Mouse (Mus musculus): ENCODE measurements around the gene Frs3.
"Not testable (repeated sequence)": the region's sequence is repeated elsewhere in the genome, so short reads cannot be mapped to it uniquely, and the experiment has no call there.

The Frs3 gene

DNA sequence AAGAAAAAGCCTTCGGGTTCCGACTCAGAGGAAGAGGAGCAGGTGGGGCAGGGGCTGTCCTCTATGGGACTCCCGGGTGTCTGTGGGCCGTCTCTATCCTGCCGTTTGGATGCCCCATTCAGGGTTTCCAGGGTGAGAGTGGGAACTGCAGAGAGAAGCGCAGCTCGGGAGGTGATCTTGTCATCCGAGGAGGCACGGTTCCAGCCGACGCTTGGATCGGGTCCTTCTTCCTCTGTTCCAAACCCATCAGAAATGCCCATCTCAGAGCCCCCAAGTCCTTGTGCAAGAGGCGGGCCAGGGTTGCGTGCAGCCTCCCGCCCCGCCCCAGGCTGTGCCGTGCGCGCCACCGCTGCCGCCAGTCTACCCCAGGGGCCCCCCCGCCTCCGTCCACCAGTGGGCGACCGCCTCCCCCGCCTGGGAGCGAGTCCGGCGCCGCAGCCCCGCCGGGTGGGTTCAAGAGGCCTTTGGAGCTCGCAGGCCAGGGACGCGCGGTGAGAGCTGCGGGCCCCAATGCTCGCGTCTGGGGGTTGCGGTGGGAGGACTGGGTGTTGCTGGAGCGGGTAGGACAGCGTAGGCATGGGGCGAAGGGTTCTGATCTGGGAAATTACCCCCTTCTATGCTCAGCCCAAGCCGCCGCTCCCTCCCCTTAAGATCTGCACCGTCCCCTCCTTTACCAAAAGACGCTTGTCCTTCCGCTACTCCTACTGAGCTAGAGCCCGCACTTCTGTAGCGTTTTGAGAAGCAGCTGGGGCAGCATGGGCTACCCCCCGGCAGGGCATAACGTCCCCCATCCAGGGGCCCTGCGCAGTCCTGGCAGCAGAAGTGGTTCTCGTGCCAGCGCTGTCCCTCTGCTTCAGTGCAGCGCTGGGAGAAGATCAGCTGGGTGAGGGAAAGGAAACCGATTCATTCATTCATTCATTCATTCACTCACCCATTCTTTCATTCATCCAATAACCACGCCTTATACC, at the start of gene Frs3:
Gene Frs3 (plus strand): TSS at position 423 of the 968 bp plus-strand sequence.
- peak; percentile 82 for DNase-seq

DNA sequence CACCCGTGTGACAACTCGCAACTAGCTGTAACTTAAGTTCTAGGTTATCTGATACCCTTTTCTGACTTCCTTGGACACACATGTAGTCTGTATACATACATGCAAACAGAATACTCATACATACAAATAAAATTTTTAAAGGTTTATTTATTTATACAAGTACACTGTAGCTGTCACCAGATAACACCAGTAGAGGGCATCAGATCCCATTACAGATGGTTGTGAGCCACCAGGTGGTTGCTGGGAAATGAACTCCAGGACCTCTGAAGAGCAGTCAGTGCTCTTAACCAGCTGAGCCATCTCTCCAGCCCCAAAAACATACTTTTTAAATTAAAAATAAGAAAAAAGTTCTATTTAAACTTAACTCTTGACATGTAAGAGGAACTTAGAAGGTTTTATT, 45.8 kb upstream of the Frs3 start:
- DNase-seq, result no peak

DNA sequence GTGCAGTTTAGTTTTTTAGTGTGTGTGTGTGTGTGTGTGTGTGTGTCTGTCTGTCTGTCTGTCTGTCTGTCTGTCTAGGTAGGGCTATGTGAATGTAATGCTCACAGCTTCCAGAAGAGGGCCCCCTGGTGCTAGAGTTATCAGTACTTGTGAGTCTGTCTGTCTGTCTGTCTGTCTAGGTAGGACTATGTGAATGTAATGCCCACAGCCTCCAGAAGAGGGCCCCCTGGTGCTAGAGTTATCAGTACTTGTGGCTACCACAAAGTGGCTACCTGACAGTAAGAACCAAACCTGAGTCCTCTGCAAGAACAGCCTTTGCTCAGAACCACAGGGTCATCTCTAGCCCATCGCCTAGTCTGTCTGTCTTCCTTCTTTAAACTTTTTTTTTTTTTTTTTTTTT, 42.1 kb upstream of the Frs3 start:
- DNase-seq, result no peak

DNA sequence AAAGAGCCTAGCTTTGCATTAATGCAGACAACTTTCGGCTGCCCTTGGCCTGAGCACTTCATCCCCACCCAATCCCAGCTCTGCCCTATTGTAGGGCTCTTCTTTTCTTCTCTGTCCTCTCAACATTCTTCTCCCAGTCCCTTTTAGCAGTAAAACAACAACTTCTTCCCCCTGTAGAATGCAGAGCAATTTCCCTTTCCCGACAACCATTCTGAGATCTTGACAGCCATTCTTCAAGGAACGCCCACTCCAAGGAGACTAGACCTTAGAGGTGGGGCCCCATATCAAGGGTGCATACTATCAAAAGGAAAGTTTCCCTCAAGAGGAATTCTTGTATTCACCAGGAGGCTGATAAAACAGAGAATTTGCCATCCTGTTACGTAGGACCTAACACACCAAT, 39.9 kb upstream of the Frs3 start:
- no peak for DNase-seq

DNA sequence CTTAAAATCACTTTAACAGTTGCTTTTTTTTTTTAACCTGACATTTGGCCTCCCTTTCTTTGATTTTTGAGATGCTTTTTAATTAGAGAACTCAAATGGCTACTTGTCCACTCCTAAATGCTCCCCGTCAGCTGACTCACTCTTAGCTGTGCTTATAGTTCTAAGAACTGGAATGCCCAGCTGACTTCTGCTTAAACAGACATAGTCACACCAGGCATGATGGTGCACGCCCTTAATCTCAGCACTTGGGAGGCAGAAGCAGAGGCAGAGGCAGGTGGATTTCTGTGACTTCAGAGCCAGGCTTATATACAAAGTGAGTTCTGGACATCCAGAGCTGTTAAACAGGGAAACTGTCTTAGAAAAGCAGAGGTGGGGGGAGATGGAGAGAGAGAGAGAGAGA, 36.9 kb upstream of the Frs3 start:
- DNase-seq, result no peak

DNA sequence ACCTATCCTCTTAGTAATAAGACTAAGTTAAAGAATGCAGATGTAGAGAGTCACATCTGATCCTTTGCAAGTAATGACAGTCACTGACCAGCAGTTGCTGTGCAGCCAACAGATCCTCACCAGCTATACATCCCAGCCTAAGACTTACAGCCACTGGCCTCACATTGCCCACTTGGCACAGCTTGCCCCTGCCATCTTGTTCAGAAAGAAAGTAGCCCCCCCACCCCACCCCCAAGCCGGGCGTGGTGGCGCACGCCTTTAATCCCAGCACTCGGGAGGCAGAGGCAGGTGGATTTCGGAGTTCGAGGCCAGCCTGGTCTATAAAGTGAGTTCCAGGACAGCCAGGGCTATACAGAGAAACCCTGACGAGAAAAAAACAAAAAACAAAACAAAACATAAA, 34.5 kb upstream of the Frs3 start:
- not testable (repeated sequence) for DNase-seq

DNA sequence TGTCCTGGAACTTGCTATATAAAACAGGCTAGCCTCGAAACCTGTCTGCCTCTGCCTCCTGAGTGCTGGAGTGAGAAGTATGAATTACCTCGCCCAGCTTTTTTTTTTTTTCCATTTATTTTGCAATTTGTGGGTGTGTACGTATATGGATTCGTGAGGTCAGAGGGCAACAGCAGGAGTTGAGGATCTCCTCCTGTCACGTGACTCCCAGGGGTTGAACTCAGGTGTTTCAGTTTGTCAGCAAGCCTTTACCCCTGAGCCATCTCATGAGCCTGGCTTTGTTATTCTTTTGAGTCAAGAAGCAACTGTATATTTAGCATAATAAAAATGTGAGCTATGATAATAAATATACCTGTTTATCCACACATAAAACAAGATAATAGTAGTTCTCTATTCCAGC, 33.1 kb upstream of the Frs3 start:
- DNase-seq, result no peak

DNA sequence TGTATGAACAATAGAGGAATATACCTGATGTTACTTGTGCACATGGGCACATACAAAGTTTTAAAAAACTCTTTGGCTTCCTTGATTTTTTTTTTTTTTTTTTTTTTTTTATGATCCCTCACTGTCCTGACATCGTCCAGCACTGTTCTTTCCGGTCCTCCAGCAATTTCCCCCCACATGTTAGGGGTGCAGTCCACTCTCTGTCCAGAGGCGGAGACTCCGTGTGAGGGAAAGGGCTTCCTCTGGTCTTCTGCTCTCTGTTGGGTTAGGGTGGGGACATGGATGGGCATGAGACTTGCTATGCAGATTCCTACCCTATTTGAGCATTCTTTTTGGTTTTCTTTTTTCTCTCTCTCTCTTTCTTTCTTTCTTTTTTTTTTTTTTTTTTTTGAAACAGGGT, 30.9 kb upstream of the Frs3 start:
- DNase-seq, result no peak

DNA sequence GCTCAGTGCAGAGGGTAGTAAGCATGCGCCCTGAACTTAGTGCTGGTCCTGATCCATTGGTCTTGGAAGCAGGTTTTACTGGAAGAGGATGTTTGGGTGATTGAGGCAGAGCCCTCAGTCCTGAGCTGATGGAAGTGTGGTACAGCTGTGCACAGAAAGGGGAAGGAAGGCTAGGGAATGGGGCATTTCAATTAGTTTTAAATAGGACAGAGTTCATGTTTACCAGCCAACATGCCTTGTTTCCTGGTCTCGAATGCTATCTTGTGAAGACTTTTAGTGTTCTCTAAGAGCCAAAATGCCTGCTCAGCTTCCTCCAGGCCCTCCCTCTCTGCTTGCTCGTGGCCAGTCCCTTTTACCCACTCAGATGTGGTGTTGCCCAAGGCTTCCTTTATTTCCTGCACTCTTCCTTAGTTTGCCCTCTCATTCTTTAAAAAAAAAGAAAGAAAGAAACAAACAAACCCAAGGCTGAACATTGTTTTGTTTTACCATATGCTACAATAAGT, 30.0 kb upstream of the Frs3 start:
- DNase-seq, result no peak

DNA sequence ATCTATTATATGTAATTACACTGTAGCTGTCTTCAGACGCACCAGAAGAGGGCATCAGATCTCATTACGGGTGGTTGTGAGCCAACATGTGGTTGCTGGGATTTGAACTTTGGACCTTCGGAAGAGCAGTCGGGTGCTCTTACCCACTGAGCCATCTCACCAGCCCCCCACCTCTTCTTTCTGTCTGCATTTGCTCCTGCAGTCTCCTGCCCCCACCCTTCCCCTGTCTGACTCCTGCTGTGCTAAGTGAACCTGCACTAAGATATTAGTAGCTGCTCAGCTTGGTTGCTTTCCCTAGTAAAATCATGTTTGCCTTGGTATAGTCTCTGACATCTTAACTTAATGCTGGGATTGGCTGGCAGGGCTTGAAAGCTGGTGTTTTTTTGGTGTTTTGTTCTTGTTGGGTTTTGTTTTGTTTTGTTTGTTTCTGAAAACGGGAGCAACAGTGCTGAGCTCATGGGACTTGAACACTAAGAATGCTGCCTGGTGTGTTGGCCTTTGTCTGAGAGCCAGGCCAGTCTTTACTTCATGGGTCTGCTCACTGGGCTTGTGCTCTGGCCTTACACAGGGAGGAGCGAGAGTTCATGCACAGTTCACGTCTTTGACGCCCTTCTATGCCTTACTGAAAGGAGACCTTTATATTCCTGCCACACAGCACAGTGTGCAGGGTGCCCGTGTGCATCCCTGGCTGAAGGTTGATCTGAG, 25.7 kb upstream of the Frs3 start:
- no peak for DNase-seq

DNA sequence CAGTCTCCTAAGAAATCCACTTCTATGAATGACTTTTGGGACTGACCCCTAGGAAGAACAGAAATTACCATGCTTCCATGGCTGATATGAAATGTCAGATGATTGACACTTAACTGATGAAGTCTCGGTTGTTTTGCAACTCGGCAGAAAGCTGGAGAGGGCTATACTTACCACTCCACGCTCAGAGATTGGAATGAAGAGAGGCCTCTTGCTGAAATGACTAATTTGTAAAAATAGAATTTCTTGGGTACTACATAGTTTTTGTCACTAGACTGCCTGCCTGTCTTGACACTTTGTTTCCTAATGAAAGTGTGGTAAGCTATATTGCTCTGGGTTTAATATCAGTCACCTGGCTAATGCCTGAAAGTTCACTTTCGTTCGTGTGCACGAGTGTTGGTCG, 24.4 kb upstream of the Frs3 start:
- DNase-seq, result no peak

DNA sequence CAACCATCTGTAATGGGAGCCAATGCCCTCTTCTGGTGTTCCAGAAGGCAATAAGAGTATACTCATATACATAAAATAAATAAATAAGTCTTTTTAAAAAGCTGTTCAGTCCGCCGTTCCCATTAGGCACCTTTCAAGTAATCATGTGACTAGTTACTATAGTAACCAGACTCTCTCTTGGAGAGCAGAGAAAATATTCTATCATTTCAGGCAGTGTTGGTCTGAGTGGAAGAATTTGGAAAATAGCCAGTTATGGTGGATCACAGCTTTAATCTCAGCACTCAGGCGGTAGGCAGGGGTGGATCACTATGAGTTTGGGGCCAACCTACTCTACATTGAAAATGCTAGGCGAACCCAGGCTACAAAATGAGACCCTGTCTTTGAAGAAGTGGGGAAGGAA, 19.7 kb upstream of the Frs3 start:
- no peak for DNase-seq

DNA sequence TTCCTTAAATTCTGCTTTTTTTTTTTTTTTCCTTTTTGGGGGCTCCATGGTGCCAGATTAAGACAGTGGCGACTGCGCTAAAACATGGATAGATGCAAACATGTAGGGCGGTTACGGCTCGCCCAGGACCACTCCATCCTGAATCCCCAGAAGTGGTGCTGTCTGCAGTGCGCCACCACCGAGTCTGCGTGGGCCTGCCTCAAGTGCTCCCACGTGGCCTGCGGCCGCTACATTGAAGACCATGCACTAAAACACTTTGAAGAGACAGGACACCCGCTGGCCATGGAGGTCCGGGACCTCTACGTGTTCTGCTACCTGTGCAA, 16.9 kb upstream of the Frs3 start:
- no peak for DNase-seq

DNA sequence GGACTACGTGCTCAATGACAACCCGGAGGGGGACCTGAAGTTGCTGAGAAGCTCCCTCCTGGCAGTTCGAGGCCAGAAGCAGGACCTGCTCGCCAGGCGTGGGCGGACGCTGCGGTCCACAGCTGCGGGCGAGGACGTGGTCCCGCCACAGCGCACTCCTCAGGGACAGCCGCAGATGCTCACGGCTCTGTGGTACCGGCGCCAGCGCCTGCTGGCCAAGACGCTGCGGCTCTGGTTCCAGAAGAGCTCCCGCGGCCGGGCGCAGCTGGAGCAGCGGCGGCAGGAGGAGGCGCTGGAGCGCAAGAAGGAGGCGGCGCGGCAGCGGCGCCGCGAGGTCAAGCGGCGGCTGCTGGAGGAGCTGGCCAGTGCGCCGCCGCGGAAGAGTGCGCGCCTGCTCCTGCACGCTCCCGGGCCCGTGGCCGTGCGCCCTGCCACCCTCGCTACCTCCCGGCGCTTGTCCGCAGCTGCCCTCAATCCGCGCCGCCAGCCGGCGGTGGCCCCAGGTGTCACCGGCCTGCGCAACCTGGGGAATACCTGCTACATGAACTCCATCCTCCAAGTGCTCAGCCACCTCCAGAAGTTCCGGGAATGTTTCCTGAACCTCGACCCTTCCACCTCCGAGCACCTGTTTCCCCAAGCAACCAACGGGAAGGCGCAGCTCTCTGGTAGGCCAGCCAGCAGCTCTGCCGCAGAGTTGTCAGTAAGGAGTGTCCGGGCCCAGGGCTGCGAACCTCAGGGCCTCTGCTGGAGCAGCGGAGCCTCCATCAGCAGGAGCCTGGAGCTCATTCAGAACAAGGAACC, 16.3 kb upstream of the Frs3 start:
- DNase-seq, result peak; percentile 31

DNA sequence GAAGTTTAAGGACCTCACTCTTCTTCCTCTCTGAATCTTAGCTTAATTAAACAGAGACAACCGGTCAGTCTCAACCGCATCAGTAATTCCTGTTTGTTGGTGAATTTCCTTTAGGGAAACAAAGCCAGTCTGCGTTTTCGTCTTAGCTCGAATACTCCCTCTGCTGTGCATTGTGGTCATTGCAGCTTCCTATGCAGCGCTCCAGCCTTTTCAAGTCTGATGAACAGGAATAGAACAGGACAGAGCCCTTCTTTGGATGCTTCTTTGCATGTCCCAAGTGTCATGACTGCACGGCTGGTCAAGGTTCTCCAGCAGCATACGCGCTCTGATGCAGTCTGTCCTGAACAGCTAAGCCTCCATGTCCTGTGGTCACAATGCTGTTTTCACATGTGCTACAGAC, 12.2 kb upstream of the Frs3 start:
- DNase-seq, result peak; percentile 85

DNA sequence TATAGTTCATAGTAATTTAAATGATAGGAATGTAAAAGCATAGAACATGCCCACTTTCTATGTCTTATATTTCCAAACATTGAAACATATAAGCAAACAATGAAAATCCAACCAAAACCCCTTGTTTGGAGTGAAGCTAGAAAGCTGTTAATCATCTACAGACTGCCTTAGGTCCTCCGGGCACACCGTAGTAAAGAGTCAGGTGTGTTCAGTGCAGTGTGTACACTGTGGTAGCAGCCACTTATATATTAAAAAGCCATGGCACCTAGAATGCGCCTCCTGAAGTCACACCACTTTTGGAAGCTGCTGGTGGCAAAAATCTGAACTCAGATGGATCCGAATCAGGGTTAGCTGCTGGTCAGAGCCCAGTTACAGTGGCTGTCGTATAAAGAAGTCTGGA, 10.6 kb upstream of the Frs3 start:
- DNase-seq, result no peak

DNA sequence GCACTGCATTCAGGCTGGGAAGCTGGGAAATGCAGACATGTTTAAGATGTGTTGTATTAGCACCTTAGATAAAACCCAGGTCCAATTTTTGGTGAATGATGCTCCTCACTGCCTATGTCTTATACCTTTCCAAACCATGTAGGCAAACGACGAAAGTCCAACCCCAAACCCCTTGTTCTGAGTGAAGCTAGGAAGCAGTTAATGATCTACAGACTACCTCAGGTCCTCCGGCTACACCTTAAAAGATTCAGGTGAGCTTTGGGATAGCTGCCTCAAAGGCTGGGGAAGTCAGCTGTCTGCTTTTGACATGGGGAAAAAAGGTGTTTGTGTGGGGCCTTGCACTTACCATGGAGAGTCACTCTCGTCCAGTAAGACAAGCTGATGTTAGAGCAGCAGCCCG, 10.1 kb upstream of the Frs3 start:
- no peak for DNase-seq

DNA sequence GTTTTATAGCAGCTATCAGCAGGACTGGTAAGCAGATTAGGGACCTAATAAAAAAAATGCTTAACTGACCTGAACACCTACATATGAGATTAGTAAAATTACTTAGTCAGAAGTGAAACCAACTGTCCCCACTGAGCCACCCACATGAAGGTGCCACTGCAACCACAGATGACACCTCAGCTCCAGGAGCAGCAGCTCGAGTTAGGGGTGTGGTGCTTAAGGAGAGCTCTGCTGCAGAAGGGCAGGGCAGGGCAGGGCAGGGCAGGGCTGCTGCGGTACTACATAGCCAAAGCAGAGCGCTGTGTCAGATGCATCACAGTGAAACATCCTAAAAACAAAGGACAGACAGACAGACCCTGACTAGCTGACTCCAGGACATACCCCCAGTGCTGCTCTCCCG, 6.0 kb upstream of the Frs3 start:
- no peak for DNase-seq

DNA sequence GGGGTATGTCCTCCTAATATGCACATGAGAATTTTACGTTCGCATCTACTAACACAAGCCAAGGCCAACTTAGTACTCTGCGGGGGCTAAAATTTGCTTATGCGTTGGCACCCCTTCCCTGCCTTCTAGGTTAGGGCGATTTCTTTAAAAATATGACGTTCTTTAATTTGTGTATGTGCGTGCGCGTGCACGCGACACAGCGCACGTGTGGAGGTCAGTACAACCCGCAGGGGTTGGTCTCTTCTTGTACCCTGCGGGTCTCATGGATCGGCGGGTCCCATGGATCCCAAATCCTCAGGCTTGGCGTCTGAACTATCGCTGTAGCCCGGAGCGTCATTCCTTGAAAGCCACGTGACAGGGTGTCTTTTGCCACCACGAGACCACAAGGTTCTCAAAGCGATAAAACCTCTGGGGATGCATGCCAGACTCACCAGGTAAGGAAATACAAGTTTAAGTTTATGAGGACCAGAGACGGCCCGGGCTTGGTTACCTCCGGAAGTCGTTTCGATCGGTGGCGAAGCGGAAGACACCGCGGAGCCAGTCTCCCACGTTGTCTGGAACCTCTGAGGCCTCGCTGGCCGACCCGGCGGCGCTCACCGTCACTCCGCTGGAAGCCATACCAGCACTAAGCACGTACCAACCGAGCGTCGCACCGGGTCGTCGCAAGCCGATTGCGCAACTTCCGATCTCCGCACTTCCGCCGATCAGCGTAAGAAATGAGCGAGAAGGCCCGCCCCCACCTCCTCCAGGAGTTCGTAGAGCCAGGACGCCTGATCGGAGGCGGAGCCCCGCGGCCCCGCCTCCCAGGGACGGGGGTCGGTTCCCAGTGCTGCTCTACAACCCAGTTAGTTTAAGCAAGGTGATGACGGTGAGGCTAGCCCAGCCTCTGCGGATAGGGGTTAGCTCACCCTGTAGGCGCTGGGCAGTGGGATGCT, 1.2 kb upstream of the Frs3 start:
- DNase-seq, result peak; percentile 92

DNA sequence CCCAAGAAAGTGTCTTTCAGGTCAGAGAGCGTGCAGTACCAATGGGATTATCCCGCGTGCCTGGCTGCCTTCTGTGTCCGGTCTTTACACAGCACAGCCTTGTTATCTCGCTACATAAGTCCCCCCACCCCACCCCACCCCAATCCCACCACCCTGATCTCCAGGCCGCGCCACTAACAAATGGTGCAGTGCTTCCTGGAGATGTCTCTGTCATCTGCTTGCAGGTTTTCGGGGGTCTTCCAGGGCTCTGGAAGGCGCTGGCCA, 554 bp upstream of the Frs3 start, which contains the start of gene Tomm6:
Gene Tomm6 (minus strand): TSS at position 43 of the 264 bp plus-strand sequence.
- no peak for DNase-seq

DNA sequence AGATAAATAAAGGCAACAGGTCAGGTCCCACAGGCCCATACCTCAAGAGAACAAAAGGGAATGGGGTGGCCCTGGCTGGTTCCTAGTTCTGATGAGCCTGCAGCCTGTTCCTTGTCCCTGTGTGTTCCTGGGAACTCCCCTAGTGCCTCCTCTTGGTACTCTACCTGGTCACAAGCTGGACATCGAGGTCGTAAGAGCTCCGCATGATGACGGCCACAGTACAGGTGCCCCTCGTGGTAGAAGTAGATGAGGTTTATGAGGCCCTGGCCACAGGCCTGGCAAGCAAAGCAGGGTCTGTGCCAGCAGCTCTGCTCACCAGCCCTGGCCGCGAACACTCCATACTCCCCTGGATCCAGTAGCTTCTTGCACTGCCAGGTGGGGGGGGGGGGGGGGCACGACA, 1.1 kb downstream of the Frs3 start:
- DNase-seq, result no peak

DNA sequence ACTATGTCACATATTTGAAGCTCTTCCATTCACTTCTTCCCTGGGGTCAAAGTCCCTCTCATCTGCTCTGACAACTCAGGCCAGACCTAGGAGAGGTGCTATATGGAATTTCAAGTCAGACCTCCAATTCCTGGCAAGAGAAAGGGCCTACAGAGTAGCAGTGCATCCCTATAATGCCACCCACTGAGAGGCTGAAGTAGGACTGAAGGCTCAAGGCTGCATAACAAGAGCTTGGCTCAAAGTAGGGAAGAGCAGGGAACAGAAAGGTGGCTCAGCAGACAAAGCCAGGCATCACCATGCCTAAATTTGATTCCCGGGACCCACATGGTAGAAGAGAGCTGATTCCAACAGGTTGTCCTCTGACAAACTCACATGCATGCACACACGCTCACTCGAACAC, 2.8 kb downstream of the Frs3 start:
- DNase-seq, result no peak

Data from right cerebral cortex, postnatal 4 days (tissue).